Mouse (Mus musculus): ENCODE results near the gene Fkbp1a.
A peak's percentile ranks its signal among the peaks of the same experiment; 100 is the strongest.

Fkbp1a gene

DNA sequence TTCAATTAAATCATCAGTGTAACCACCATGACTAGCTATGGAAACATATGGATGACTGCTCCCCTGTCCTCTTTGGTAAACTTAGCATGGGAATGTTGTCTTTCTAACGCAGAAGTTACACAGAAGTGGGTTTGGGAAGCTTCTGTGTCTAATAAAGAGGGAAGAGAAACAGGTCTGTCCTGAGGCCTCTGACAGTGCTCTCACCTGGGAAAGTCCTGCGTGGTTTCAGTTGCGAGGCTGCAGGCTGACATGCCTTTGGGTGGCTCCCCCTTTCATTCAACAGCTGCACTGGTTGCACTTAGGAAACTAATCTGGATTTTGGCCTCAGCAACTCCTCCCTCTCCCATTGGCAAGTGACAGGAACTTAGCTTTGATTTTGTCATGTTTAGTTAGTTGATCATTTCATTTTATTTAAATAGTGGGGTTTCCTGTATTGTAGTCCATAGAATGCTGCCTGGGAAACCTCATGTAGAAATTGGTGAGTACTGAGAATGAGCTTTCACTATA, 7.4 kb downstream of the Fkbp1a start:
- no peak for DNase-seq

DNA sequence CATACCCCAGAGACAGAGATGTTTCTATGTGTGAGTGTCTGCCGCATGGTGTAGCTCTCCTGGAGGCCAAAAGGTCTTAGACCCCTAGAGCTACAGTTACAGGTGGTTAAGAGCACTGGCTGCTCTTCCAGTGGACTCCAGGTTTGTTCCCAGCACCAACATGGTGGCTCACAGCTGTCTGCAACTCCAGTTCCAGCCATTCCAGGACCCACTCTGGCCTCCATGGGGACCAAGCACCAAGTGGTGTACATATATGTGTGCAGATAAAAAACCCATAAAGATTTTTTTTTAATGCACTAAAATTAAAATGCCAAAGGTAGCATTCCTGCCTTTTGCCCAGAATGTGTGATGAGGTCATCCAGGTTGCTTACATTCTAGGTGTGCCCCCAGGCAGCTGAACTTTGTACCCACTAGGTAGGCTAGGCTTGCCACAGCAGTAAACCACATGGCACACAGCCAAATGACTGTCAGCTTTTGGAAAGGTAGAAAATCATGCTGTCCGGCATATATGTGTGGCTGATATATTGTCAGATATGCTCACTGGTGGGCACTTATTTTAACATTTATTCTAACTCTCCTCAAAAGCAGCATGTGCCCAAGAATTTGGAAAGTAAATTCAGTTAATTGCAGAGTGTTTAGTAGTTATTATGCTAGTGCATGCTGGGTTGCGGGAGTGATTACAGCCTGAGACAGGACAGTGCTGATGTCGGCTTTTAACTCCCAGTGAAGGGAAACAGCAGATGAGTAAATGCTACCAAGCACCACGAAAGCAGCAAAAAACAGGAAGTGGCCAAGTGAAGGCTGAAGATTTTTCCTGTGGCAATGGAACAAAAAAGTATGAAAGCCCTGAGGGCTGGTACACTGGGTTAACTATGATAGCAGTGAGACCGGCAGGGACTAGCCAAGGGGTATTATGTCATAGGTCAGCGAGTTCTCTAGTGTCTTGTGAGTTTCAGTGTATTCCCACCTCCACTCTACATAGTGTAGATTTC, 20.9 kb downstream of the Fkbp1a start:
- DNase-seq, result no peak

DNA sequence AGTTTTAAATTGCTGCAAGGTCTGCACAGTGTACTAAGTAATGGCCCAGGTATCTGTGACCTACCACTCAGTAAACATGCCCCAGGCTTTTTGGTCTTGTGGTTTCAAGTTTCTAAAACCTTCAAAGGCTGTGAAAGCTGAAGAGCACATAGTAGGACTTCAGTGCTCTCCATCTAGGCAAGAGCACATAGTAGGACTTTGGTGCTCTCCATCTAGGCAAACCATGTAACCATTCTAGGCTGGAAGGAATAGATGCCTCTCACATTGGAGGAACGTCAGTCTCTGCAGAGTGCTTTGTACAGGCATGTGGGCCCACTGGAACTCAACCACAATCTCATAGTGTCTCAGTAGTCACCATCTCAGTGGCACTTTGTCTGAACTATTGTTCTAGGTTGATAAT, 21.7 kb downstream of the Fkbp1a start:
- DNase-seq, result no peak

DNA sequence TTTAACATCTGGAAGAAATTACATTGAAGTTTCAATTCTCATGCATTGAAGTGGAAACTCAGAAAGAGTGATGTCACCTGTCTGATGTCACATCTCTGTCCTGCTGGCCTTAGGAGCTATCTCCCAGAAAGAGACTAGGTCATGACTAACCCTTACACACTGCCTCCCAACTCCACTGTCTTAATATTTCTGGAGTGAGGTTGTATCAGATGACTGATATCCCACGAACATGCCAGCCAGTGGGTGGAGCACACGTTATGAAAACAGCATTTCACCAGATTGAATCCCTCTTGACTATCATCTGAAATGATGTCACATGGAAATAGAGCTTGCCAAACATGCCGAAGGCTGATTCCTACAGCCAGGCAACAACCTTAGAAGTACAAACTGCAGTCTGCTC, 22.7 kb downstream of the Fkbp1a start:
- DNase-seq, result no peak

DNA sequence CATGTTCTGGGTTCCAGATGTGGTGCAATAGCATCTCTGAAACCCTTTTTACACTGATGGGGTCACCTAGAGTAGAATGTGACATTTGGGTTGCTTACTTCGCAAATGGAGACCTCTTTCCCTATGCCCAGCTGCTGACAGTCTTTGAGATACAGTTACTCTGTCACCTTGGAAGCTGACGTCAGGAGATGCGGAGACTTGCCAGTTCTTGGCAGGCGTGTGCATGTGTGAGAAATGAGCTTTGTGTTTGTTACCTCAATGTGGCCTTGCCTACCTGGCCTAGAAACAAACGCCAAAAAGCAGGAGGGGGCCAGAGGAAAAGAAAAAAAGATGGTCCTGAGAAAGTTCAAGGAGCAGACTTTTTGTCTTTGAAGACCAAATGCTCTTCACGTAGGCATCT, 24.6 kb downstream of the Fkbp1a start:
- DNase-seq, result no peak

DNA sequence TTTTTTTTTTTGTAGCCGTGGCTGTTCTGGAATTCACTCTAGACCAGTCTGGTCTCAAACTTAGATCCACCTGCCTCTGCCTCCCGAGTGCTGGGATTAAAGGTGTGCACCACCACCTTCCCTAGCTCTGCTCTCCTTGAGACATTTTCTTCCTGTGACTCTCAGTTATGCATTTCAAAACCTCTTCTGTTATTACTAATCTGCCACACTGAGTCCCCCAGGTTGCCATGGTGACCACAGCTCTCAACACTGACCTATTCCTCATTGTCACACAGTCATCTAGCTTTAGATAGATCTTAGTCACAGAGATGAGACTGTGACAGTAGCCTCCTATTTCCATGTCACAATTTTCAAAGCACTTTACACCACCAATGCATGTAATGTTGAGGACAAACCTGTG, 27.2 kb downstream of the Fkbp1a start:
- DNase-seq, result no peak

DNA sequence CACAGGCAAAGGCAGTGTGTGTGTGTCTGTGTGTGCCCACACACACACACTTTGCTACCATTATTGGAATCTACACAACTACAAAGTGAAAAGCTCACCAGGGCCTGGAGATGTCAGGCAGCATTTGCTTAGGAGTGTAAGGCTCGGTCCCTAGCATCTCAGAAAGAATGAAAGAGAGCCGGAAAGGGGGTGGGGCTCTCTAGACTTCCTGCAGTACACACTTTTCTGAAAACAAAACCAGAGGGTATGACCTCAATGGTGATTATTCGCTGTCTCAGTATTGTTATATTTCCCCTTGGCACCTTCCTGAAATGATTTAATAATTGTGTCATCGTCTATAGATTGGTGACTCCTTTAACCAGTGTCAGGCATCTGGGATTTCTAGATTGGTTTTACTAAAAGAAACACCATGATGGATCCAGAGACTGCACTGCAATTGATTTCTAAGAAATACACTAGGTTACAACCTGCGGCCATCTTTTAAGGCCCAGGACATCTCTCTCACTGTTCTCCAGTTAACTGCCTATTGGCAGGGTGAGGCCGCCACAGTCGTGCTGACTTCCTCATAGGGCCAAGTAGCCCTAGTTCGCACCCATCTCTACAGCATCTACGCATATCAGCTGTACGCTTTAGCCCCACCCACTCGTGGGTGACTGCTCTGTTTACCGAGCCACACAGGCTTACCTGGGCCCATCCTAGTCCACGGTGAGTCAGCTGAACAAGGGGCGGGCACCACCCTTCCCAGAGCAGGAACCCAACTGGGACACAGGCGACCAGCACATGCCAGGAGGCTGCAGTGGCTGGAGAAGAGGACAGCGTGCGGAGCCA, 29.8 kb downstream of the Fkbp1a start, which contains the start of gene Sdcbp2:
TSS of gene Sdcbp2 (plus strand) at position 750 of the 828 bp plus-strand sequence.
- DNase-seq, result no peak

DNA sequence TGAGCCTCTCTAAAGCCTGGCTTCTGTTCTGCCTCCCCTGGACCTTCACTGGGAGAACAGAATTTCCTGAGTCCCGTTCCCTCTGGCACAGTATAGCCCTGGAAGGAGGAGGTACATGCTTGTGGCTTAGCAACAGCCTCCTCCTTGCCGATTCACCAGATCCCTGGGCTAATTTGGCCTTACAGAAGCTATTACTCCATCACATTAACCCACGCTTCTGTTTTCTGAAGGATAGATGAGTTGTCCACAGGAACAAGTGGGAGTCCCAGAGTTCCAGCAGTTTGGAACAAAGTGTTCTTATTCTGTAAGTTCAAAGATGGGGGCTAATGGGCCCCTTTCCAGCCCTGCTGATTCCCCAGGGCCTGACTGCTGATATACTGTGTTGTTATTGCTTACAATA, 31.4 kb downstream of the Fkbp1a start:
- no peak for DNase-seq

DNA sequence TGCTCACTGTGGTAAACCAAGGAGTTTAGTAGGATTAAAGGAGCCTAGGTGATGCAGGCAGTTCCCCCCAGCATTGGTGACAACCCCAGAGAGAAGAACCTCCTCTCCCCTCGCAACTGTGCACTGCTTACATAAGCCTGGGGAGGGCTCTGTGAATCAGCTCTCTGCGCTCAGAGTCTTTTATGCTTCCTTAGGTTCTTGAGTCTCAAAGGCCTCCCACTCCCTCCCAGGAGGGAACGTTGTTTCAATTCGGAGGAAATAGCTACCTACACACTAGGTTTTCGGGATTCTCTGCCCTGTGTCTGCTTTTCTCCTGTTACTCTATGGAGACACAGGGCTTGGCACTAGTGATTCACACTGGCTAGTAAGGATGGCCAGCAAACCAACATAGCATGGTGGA, 32.3 kb downstream of the Fkbp1a start:
- no peak for DNase-seq

DNA sequence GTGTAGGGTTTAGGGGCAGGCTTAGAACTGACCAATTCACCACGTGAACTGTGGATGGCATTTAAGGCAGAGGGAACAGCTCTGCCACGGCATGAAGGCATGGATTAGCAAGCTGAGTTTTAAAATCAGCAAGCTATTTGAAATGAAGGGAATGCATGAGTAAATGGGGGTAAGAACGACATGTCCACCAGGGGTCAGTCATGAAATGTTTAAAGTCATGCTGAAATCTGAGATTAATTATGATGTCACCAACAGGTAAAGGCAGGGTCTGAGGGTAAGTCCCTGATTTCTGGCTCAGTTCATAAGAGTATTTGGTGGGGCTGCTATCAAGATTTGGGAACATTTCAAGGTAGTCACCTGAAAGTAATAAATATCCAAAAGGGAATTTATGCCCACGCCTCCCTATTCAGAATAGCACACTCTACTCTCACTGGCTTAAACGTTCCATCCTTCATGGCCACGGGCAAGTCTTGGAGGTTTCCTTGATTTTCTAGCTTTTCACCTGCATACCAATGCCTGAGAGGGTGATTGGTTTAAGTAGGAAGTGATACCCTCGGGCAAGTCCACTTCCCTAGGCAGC, 32.9 kb downstream of the Fkbp1a start:
- peak; percentile 46 to 69 for DNase-seq

DNA sequence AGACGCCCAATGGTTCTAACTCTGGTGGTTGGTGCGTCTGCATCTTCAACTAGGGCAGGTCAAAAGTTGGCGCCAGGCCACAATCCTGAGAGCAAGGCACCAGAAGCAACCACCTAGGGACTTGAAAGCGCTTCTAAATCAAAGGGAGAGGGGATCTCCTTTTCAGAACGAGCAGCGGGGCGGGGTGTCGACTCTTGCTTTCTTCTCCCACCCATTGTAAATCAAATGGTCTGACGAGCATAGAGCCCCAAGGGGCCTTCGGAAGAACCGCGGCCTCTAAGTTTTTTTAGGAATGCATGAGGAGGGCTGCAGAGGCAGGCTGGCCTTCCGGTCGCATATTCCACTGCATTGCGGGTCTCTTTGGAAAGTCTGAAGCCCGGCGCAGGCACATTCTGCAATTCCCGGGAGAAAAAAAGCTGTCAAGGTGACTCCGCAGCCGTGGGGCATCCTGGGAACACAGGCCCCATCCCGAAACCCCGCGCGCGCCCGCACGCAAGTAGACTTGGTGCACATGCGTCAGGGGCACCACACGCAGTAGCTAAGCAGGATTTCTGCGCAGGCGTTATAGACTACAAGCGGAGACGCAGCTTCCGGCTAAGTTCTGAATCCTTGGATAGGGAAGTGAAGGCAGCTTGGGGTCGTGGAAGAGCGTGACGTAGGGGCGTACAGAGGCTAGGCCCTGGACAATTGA, 33.6 kb downstream of the Fkbp1a start:
- DNase-seq, result peak; percentile 93 to 96

DNA sequence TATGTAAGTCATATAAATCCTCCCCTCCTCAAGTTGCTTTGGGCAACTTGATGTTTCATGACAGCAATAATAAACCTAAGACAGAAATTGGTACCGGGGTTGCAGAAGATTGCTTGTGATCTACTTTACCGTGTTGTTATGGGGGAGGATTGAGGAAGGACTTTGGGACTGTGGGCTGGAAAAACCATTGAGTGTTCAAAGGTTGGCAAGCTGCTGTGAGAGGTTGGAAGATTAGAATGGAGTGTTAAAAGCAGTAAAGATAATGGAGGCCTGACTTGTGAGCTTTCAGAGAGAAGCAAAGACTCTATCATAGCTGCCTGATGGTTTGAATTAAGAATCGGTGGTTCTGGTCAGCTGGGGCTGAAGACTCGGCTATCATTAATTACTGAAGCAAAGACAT, 36.9 kb downstream of the Fkbp1a start:
- no peak for DNase-seq

DNA sequence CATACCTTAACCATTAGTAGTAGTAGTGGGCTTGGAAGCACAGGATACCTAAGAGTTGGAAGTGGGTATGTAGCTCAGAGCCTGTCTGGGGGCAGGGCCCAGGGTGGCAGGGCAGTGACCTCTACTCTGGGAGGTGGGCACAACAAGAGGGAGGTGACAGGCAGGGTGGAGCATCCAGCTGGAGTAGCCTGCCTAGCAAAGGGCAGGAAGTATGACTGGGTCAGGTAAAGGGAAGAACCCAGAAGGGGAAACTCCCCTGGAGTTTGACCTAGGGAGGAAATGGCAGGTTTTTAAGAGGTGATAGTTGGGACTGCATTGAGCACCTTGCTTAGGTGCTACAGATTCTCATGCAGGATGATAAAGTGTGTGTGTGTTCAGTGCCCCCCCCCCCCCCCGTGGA, 38.7 kb downstream of the Fkbp1a start:
- no peak for DNase-seq

DNA sequence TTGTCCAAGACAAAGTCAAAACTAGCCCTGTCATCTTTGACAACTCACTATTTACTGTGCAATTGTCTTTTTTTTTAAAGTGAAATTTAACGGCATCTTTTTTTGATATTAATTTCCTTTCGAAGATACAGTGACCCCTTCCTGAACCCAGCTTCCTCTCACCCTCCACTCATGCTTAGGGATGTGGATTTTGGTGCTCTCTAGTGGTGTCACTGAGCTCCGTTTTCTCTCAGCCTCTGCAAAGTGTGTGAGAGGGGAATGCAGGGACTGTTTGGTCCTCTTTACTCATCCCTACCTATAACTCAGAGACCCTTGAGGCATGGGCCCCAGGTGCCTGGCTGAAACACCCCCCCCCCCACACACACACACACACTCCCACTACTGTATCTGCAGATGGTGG, 43.7 kb downstream of the Fkbp1a start:
- DNase-seq, result no peak

DNA sequence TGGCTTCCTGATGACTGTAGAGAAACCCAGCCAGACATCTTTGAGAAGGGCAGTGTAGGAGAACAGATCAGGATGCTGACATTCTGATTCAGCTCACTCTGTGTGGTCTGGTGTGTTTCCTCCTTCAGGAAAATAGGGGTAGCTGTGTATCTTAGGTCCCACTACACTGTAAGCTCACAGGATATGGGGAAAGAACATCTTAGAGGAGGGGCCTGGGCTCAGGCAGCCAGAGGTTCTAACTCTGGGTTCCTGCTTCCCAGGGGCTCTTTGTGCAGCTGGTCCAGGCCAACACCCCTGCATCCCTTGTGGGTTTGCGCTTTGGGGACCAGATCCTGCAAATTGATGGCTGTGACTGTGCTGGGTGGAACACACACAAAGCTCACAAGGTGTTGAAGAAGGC, 44.5 kb downstream of the Fkbp1a start:
- DNase-seq, result no peak

DNA sequence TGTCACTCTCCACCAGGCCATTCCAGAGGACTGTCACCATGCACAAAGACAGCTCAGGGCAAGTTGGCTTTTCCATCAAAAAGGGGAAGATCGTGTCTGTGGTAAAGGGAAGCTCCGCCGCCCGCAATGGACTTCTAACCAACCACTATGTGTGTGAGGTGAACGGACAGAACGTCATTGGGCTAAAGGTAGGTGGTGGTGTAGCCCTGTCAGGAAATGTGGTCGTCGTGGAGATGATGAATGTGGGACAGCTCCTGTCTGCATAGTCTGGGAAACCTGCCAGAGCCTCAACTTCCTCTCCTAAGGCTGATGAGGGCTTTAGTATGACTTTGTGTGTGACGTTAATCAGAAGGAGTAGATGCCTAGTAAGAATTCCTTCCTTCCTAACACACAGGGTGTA, 45.0 kb downstream of the Fkbp1a start:
- no peak for DNase-seq

DNA sequence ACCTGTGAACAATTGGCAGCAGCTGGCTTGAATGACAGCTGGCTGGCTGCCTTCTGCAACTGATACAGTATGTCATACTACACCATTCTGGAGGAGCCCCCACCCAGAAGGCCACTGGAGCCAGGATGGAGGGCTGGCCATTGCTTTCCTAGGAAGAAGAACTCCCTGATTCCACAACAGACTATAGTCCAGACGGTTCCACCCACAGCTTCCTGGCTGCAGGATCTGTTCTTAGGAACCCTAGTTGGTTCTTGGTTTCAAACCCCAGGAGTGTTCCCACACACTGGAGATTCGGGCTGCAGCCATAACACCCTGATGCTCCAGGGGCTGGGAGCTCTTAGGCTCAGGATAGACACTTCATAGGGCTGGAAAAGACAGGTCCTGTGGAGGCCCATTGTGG, 55.8 kb downstream of the Fkbp1a start:
- DNase-seq, result no peak

DNA sequence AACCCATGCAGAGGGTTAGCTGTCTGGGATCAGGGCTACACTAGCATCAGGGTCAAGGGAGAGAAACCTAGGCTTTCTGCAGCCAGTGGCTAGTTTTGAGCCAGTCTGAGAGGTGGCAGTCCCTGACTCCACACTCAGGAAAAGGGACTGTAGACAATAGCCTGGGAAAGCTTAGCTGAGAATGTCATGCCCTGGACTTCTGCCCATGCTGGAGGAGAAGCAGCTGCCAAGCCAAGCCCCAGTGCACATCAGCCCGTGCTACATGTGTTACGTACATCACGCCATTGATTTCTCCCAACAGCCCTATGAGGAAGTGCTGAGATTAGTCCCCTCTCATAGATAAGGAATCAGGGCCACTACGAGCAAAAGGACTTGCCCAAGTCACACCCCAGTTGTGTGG, 59.8 kb downstream of the Fkbp1a start:
- DNase-seq, result no peak

DNA sequence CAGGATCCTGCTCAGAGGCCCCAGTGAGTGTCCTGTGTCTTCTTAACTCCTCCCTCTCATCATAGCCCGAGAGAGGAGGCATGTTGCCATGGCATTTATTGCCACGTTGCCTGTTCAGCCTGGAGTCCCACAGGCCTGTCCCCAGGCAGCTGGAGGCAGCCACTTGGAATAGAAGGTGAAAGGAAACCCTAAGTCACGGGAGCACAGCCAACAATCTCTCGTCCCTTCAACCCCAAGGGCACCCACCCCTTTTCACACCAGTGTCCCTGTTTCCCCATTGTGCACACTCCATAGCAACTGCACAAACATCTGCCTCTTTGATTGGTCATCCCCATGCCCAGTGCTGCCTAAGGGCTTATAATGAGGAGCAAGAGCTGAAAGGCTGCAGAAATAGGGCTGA, 61.3 kb downstream of the Fkbp1a start:
- DNase-seq, result no peak

DNA sequence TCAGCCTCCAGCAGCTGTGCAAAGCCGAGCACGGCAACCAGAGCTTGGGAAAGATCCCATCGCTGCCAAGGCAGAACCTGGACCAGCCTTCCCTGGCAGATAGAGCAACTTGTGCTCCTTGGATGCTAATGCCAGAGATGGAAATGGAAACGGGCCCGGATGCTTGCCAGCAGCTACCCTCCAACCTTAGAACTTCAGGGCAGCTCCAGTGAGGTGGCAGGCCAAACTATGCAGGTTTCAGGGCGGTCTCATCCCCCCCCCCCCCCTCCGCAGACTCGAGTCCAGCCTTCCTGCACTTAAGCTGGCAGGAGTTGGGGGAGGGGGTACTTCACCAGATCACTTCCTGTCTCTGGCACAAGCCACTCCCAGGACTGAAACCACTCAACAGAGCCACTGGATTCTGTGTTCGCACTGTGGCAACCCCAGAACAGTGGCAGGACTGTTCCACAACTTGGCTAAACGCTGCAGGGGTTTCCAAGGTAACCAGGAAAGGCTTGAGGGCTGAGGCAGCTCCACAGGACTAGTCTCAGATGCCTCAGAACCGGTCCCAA, 63.2 kb downstream of the Fkbp1a start:
- peak; percentile 50 to 68 for DNase-seq

DNA sequence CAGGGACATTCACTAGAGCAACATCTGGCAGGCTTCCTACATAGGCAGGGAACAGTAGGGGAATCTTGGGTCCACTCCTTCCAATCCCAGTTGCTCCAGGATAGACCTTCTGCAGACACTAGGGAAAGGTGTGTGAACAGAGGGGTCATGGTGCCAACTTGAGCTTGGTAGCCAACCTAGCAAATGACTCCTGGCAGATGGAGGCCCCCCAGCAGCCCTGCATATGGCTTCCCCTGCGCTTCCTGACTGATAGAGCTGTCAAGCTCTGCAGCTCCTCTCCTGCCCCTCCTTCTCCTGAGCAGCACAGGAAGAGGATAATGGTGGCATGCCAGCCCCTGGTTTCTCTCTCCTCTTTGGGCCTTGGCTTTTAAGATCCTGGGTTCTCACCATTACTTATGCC, 66.2 kb downstream of the Fkbp1a start:
- DNase-seq, result peak; percentile 84 to 88

DNA sequence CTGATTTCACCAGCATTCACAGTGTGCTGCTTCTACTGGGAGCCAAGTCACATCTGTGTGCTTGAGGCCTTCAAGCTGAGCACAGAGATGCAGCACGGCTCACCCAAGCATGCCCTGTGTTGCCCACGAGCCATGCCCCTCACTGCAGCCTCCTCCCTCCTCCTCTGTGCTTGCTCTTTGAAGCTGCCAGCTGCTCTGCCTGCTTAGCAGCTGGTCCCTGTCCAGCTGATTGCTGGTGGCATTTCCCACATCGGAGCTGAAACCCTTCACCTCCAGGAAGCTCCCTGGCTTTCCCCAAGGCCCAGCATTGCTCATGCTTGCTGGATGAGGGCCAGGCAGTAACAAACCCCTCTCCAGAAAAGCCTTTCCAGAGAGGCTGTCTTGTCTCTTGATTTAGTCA, 67.7 kb downstream of the Fkbp1a start:
- no peak for DNase-seq
